Mouse (Mus musculus) small intestine, adult 2 months (tissue): ENCODE measurements around the gene Eprs.

ENCODE experiments used
- CTCF ChIP-seq: fragments of 200-500 bp; IDR thresholded peaks from 2 replicates; pipeline ENCODE4 v1.5.1; 2012; ENCODE audit warnings: low read depth, mild to moderate bottlenecking, control low read depth, inconsistent platforms, low read length, moderate library complexity, mixed read lengths; ENCODE audit not compliant: insufficient replicate concordance, insufficient read length; ENCODE audit errors: extremely low read depth
- POLR2A ChIP-seq: fragments of 200-500 bp; IDR thresholded peaks from 2 replicates; pipeline ENCODE4 v1.6.1; 2012; ENCODE audit warnings: low read depth, mild to moderate bottlenecking, control low read depth, inconsistent platforms, low read length, moderate library complexity

DNA sequence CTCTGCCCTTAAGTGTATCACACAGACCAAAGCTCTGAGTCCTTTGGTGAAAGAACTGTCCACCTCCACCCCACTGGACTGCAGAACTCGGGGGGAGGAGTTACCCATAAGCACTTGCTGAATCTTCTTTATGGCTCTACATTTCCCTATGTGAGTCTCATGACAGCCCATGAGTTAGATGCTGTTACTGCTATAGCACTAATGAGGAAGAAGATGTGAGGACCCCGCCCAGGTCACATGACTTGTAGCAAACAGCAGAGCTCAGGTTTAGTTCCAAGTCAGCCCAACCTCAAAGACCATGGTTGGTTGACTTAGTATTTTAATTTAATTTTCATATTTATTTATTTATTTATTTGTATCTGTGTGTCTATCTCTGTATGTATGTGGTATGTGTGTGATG, 86.9 kb downstream of the Eprs start:
- TF ChIP-seq CTCF: no peak
- no peak for TF ChIP-seq POLR2A
